Mouse (Mus musculus) G1E (cell line): ENCODE results near the gene Abcb7.

Experiments used
- CTCF ChIP-seq: IDR thresholded peaks from 2 replicates; pipeline ENCODE4 v1.5.1; 2012; ENCODE audit warnings: low read depth, low read length, inconsistent platforms, mixed read lengths
- POLR2AphosphoS5 ChIP-seq: IDR thresholded peaks from 2 replicates; pipeline ENCODE4 v1.6.1; 2012; ENCODE audit warnings: low read depth, low read length, inconsistent platforms; ENCODE audit not compliant: insufficient replicate concordance

GRCm38 (mm10) chrX:104413183-104413983 lies at the start of gene Abcb7:
- TF ChIP-seq POLR2AphosphoS5 (no peak), CTCF (no peak)
